Mouse (Mus musculus) brown adipose tissue, adult 24 weeks (tissue): ENCODE measurements around the gene Triobp. TPM values are rescaled to one million over a fixed set of nuclear protein-coding genes. Genes with fewer than 3 reads are reported as not detected.

ENCODE experiments used
- H3K27ac ChIP-seq: fragments of 200-500 bp; replicated peaks from 2 replicates; pipeline ENCODE4 v1.5.1; 2012; ENCODE audit warnings: low read depth, mild to moderate bottlenecking, low read length
- H3K4me1 ChIP-seq: fragments of 200-500 bp; 2 replicates; pipeline ENCODE4 v1.6.1; 2012; ENCODE audit warnings: low read length, mixed read lengths; ENCODE audit not compliant: control insufficient read depth, insufficient read depth, insufficient read length
- H3K4me3 ChIP-seq: fragments of 200-500 bp; 2 replicates; pipeline ENCODE4 v1.5.1; 2012; ENCODE audit warnings: low read depth, mild to moderate bottlenecking, low read length, moderate library complexity; ENCODE audit not compliant: insufficient read depth
- polyA plus RNA-seq: library from polyadenylated mRNA; stranded (reverse); fragments of >200 nt; gene quantifications from 2 replicates; pipeline ENCODE4 v1.2.4, GENCODE M21; 2012; ENCODE audit not compliant: missing spikeins, insufficient read depth, insufficient read length

Gene Triobp
- polyA plus RNA-seq, 1 experiment, result 24.7 TPM

- Histone ChIP-seq H3K4me1 (no peaks in the 10 kb centered on the region), H3K27ac (no peak overlapping the region), H3K4me3 (no peak overlapping the region)
Observed at GRCm38 (mm10) chr15:78973950-78974349, 26.4 kb downstream of the Triobp start.

GRCm38 (mm10) chr15:78977676-78978159, 30.2 kb downstream of the Triobp start:
- H3K4me1 ChIP-seq, result no peaks in the 10 kb centered on the region
- H3K27ac ChIP-seq, result no peak overlapping the region
- H3K4me3 ChIP-seq, result no peak overlapping the region

- Histone ChIP-seq H3K4me1 (no peaks in the 10 kb centered on the region), H3K4me3 (no peak overlapping the region), H3K27ac (peak overlapping the region; percentile 62)
Observed at GRCm38 (mm10) chr15:78978875-78979274, 31.4 kb downstream of the Triobp start.

GRCm38 (mm10) chr15:78980084-78980483, 32.6 kb downstream of the Triobp start:
- Histone ChIP-seq H3K4me1 (peaks cover 3% of the 10 kb centered on the region; the same call in 1 of the 2 replicates), H3K27ac (no peak overlapping the region), H3K4me3 (no peak overlapping the region)

- Histone ChIP-seq H3K27ac (peak overlapping the region; percentile 92), H3K4me3 (peak overlapping the region; percentile 88), H3K4me1 (peaks cover 3% of the 10 kb centered on the region; the same call in 1 of the 2 replicates)
Observed at GRCm38 (mm10) chr15:78982658-78983435, 35.3 kb downstream of the Triobp start.

GRCm38 (mm10) chr15:78983436-78984285, 36.1 kb downstream of the Triobp start:
- Histone ChIP-seq H3K27ac (peak overlapping the region; percentile 92), H3K4me3 (peak overlapping the region; percentile 88), H3K4me1 (peaks cover 8% of the 10 kb centered on the region)

- H3K27ac ChIP-seq, result peak overlapping the region; percentile 36; the same call in 1 of the 2 replicates
- H3K4me1 ChIP-seq, result peaks cover 8% of the 10 kb centered on the region
- peak overlapping the region; percentile 88 for H3K4me3 ChIP-seq
Observed at GRCm38 (mm10) chr15:78984286-78984778, 36.8 kb downstream of the Triobp start.

GRCm38 (mm10) chr15:78986536-78987220, 39.2 kb downstream of the Triobp start:
- H3K4me1 ChIP-seq, result peaks cover 11% of the 10 kb centered on the region
- H3K27ac ChIP-seq, result no peak overlapping the region
- H3K4me3 ChIP-seq, result no peak overlapping the region

- H3K27ac ChIP-seq, result no peak overlapping the region
- H3K4me3 ChIP-seq, result no peak overlapping the region
- peaks cover 11% of the 10 kb centered on the region for H3K4me1 ChIP-seq
Observed at GRCm38 (mm10) chr15:78988499-78988971, 41.0 kb downstream of the Triobp start.

GRCm38 (mm10) chr15:78989152-78990092, 41.9 kb downstream of the Triobp start:
- peaks cover 10% of the 10 kb centered on the region for H3K4me1 ChIP-seq
- H3K4me3 ChIP-seq, result no peak overlapping the region
- no peak overlapping the region for H3K27ac ChIP-seq

GRCm38 (mm10) chr15:78990093-78990463, 42.6 kb downstream of the Triobp start:
- Histone ChIP-seq H3K27ac (no peak overlapping the region), H3K4me1 (peaks cover 8% of the 10 kb centered on the region), H3K4me3 (no peak overlapping the region)

GRCm38 (mm10) chr15:78990970-78991525, 43.5 kb downstream of the Triobp start:
- H3K4me1 ChIP-seq, result peaks cover 16% of the 10 kb centered on the region
- no peak overlapping the region for H3K4me3 ChIP-seq
- no peak overlapping the region for H3K27ac ChIP-seq

- no peak overlapping the region for H3K4me3 ChIP-seq
- no peak overlapping the region for H3K27ac ChIP-seq
- peaks cover 23% of the 10 kb centered on the region for H3K4me1 ChIP-seq
Observed at GRCm38 (mm10) chr15:78992235-78992634, 44.7 kb downstream of the Triobp start.
